Mouse (Mus musculus) heart, adult 11 months (tissue): ENCODE data around the gene Ldlrap1.

ENCODE experiments used
- DNase-seq: peaks from one replicate; pipeline ENCODE4 v3.0.0; 2022

Ldlrap1 gene

GRCm38 (mm10) chr4:134750263-134750662 is 17.6 kb downstream of the Ldlrap1 start:
- no peak for DNase-seq

GRCm38 (mm10) chr4:134749301-134750030 is 18.4 kb downstream of the Ldlrap1 start:
- no peak for DNase-seq

GRCm38 (mm10) chr4:134745900-134746661 is 21.7 kb downstream of the Ldlrap1 start:
- no peak for DNase-seq

- DNase-seq = no peak
Measured at GRCm38 (mm10) chr4:134743881-134744633, 23.8 kb downstream of the Ldlrap1 start.

GRCm38 (mm10) chr4:134741949-134742348 is 25.9 kb downstream of the Ldlrap1 start:
- DNase-seq = no peak

GRCm38 (mm10) chr4:134740186-134740585 is 27.6 kb downstream of the Ldlrap1 start:
- no peak for DNase-seq

DNA sequence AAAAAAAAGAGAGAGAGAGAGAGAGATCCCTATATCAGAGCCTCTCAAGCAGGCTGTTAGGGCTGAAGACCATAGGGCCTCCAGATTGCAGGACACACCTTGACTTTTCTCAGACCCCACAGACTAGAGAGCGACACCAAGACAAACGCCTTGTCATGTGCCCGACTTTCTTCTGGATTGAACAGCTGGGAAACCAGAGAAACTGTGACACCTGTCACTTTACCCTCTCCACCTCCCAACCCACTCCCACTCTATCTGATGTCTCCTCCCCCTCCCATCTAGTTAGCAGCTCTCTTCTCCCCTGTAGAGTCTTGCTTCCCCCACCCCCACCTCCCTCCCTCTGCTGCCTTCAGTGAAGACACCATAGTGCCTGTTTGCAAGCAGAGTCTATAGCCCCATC is 28.3 kb downstream of the Ldlrap1 start:
- no peak for DNase-seq

GRCm38 (mm10) chr4:134737365-134737910 is 30.4 kb downstream of the Ldlrap1 start:
- DNase-seq = no peak

DNA sequence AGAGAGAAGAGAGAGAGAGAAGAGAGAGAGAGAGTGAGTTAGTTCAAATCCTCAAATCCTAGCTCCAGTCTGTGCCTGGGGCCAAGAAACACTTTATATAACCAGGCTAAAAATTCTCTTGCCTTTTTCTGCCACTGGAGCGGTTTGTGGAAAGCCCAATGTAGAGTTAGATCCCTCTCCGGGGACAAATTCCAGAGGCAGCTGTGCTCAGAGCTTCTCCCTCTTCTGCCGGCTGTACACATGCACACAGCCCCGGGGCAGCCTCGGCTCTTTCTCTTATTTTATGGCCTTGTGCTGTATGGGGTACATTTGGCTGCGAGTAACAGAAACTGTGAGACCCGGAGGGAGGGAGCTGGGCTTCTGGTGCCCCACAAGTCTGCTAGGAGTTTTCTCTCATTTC is 31.7 kb downstream of the Ldlrap1 start:
- peak; percentile 96 for DNase-seq

DNA sequence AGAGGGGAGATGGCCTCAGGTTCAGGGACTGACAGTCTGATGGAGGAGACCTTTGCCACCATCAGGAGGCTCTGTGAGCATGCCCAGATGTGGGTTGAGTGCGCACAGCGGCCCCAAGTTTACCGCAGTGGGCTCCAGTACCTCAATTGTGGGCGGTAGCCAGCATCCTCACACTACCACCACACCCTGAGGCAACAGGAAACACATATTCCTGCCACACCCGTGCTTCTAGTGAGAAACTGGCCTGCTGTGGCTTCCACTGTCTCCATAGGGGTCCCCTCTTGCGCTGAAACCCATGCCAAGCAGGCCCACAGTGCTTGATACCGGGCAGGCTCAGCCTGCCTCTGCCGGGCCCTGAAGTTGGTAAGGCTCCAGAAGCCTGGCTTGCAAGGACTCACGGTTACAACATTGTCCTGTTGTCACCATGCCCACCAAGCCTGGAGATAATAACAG is 33.2 kb downstream of the Ldlrap1 start:
- DNase-seq = peak; percentile 98

DNA sequence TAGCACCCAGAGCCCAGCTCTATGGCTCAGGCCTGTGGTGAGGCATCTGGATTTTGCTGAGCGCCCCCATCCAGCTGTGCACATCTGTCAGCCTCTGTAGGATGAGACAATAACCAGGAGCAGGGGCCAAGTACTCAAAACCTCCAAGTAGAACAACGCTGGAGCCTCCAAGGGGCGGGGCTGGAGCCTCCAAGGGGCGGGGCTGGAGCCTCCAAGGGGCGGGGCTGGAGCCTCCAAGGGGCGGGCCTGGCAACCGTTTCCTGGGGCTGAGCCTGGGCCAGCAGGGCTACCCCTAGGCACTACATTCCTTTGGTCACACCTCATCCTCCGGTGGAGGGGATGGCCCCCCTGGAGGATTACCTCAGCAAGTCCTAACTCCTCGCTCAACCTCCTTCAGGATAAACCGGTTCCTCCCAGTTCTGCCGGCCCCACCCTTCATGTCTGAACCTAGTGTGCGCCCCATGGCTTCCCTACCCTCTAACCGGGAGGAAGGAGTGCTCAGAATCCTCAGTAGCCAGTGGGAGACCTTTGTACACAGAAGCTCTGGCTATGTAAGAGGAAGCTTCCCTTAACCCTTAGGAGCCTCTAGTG is 33.7 kb downstream of the Ldlrap1 start:
- peak; percentile 98 for DNase-seq

DNA sequence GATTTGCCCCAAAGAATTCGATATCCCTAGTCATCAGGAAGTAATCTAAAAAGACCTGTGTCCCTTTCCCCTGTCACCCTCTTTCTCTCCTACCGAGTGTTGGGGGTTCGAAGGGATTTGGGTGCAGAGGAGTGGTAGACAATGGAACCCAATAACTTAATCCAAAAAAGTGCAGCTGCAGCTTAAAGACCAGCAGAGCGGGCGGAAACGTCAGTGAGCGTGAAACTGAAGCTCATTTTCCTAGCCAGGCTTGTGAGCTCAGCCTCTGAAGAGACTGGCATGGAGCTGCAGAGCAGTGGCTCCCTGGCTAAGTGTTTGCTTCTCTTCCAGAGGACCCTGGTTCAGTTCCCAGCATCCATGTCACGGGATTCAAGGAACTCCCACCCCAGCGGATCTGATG is 34.5 kb downstream of the Ldlrap1 start:
- DNase-seq = no peak

DNA sequence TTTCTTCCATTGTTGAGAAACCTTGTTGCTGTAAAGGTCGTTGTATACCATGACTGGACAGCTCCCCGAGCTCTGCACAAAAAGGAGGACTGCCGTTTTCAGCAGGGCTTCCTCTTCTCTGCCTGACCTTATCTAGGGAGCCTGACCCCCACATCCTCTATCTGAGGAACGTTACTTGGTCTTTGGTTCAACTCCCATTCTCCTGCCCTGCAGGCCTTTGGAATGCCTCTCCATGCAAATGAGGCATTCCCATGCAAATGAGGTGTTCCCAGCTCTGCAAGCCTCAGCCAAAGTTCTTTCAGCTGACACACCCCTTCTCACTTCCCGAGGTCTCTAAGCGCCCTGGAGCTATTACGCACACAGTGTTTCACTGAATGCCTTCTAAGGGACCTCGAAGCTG is 37.7 kb downstream of the Ldlrap1 start:
- DNase-seq = peak; percentile 95

GRCm38 (mm10) chr4:134725735-134726345 is 42.0 kb downstream of the Ldlrap1 start:
- no peak for DNase-seq

- DNase-seq = no peak
Measured at GRCm38 (mm10) chr4:134724974-134725373, 42.9 kb downstream of the Ldlrap1 start.

- DNase-seq = no peak
Measured at GRCm38 (mm10) chr4:134723251-134723650, 44.6 kb downstream of the Ldlrap1 start.

- DNase-seq = no peak
Measured at GRCm38 (mm10) chr4:134721076-134721475, 46.7 kb downstream of the Ldlrap1 start.

- no peak for DNase-seq
Measured at GRCm38 (mm10) chr4:134720371-134720770, 47.5 kb downstream of the Ldlrap1 start.

DNA sequence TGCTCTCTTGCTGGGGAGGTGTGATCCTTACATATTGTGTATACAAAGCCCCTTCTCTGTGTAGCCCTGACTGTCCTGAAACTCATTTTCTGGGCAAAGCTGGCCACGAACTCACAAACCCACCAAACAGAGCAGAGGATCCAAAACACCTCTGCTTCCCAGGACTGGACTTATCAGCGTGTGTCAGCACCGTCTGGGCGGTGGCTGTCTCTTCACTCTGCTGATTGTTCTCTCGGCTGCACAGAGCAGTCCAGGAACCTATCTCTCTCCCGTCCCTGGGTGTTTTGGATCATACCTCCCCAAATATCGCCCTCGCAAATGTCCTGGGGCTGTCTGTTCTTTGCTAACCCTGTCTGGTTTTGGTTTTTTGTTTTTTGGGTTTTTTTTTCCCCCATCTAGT is 48.3 kb downstream of the Ldlrap1 start:
- DNase-seq = no peak

DNA sequence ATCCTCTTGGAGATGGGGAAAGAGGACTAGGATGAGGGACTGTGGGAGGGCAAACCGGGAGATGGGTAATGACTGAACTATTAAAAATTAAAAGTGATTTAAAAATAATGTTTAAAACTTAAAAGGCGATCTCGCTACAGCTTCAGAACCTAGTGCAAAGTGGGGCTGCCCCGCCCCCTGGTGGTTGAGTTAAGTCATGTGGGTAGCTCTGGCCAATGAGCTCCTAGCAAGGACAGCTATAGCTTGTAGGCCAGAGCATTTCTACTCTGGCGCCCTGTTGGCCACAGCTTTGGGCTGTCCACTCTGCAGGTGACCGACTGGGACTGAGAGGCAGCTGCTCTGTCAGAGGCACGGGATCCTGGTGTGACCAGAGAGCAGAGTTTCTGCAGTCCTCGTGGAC is 53.9 kb downstream of the Ldlrap1 start:
- DNase-seq = peak; percentile 98

DNA sequence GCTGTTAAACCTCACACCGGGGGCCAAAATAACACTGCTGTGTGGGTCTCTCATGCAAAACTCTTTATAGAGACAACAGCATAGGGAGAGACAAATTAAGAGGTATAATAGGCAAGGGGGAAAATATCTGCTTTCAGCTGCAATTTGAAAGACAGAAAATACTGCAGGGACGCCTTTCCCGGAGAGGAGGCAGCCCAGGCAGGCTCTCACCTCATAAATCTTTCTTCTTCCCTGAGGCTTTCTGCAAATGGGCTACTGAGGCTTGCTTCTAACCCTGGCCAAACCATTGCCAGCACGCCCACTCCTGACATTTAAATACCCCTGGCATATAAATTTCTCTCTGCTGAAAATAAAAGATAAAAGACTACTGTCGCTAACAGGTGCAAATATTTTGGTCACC is 62.5 kb downstream of the Ldlrap1 start:
- DNase-seq = no peak

- DNase-seq = no peak
Measured at GRCm38 (mm10) chr4:134704590-134704989, 63.2 kb downstream of the Ldlrap1 start.
